Mouse (Mus musculus) forebrain, embryonic 11.5 days (tissue): Measurements from ENCODE around the gene Pawr. TPM values are rescaled to one million over a fixed set of nuclear protein-coding genes. Genes with fewer than 3 reads are reported as not detected.

Experiments
- ATAC-seq: fragments of 200-750 bp; cut with Nextera tagmentation; replicated peaks from 2 replicates; pipeline ENCODE4 v1.8.0; 2017; ENCODE audit warnings: moderate TSS enrichment; ENCODE audit not compliant: low FRiP score
- DNase-seq: peaks from one replicate; pipeline ENCODE4 v3.0.0-alpha.2; 2017; ENCODE audit warnings: low spot score
- H3K27ac ChIP-seq: fragments of 300-500 bp; sonication (generic); 2 replicates; pipeline ENCODE4 v1.5.1; 2014; ENCODE audit warnings: low read depth, low read length
- H3K27me3 ChIP-seq: fragments of 300-500 bp; sonication (generic); 2 replicates; pipeline ENCODE4 v1.6.1; 2014; ENCODE audit warnings: mild to moderate bottlenecking, low read length, mixed read lengths; ENCODE audit not compliant: control insufficient read depth, insufficient read depth
- H3K36me3 ChIP-seq: fragments of 300-500 bp; sonication (generic); 2 replicates; pipeline ENCODE4 v1.6.1; 2014; ENCODE audit warnings: mild to moderate bottlenecking, low read length, moderate library complexity, mixed read lengths; ENCODE audit not compliant: control insufficient read depth, insufficient read depth
- H3K4me1 ChIP-seq: fragments of 300-500 bp; sonication (generic); replicated peaks from 2 replicates; pipeline ENCODE4 v1.6.1; 2014; ENCODE audit warnings: low read length, mixed read lengths; ENCODE audit not compliant: control insufficient read depth, insufficient read depth
- H3K4me2 ChIP-seq: fragments of 300-500 bp; sonication (generic); 2 replicates; pipeline ENCODE4 v1.6.1; 2014; ENCODE audit warnings: low read depth, mild to moderate bottlenecking, low read length, moderate library complexity, mixed read lengths; ENCODE audit not compliant: severe bottlenecking
- H3K4me3 ChIP-seq: fragments of 300-500 bp; sonication (generic); 2 replicates; pipeline ENCODE4 v1.5.1; 2014; ENCODE audit warnings: low read depth, low read length
- H3K9ac ChIP-seq: fragments of 300-500 bp; sonication (generic); 2 replicates; pipeline ENCODE4 v1.6.1; 2014; ENCODE audit warnings: low read length
- H3K9me3 ChIP-seq: fragments of 300-500 bp; sonication (generic); 2 replicates; pipeline ENCODE4 v1.6.1; 2016; ENCODE audit warnings: low read length, mixed read lengths; ENCODE audit not compliant: control insufficient read depth
- WGBS: fragments of 180-500 bp; shearing (Covaris S2); extraction: QIAGEN DNeasy Blood & Tissue Kit; methylation state at CpG from one replicate; pipeline ENCODE4 v1.1.7; 2014; 5-methylcytosine and 5-hydroxymethylcytosine counted together
- polyA plus RNA-seq: library from polyadenylated mRNA; unstranded; fragments of >200 nt; fragmentation: Nextera tagmentation; extraction: Ambion mirVana; gene quantifications from 2 replicates; pipeline ENCODE4 v1.2.1, GENCODE M21; 2014

Gene Pawr
- polyA plus RNA-seq, result 18.3 and 20.5 TPM in 2 replicates

GRCm38 (mm10) chr10:108331784-108332561 is at the start of gene Pawr:
Pawr (plus strand) TSS chr10:108332121.
- H3K4me2 ChIP-seq, result peak within 1 kb of the TSS; percentile 82
- peak; percentile 95 for DNase-seq
- under 1% methylated on average over 73 of the region's 85 CpGs for WGBS
- H3K27me3 ChIP-seq, result peaks cover 7% of the 10 kb centered on the region; the same call in 1 of the 2 replicates
- no peaks in the 10 kb centered on the region for H3K9me3 ChIP-seq
- no peaks in the 10 kb centered on the region; the same call in 1 of the 2 replicates for H3K4me1 ChIP-seq
- peak; percentile 93 for ATAC-seq
- peak within 1 kb of the TSS; percentile 81 for H3K9ac ChIP-seq
- no peaks in the 10 kb centered on the region for H3K36me3 ChIP-seq
- H3K27ac ChIP-seq, result peak within 1 kb of the TSS; percentile 59; the same call in 1 of the 2 replicates
- peak within 1 kb of the TSS; percentile 80 for H3K4me3 ChIP-seq

DNA sequence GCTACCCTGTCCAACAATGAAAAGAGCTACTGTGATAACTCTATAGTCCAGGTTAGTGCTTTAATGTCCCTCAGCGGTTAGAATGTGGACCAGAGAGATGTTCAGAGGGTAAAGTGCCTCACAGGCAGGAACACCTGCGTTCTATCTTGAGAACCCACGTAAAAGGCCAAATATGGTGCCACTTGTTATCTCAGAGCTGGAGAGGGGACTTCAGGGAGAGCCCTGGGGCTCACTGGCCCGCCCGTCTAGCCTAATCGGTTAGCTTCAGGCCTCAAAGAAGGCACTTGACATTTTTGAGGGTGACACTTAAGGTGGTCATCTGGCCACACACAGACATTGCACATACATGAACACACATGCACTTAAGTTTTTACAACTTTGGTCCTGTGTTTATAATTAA is 49.6 kb upstream of the Pawr start:
- Histone ChIP-seq H3K4me1 (no peaks in the 10 kb centered on the region), H3K36me3 (no peaks in the 10 kb centered on the region; the same call in 1 of the 2 replicates), H3K27ac (no peak overlapping the region), H3K4me2 (no peak overlapping the region), H3K9ac (no peak overlapping the region), H3K4me3 (no peak overlapping the region), H3K27me3 (no peaks in the 10 kb centered on the region), H3K9me3 (no peaks in the 10 kb centered on the region)
- DNase-seq, result no peak
- WGBS, result 93% methylated on average over 6 of the region's 6 CpGs
- no peak for ATAC-seq

DNA sequence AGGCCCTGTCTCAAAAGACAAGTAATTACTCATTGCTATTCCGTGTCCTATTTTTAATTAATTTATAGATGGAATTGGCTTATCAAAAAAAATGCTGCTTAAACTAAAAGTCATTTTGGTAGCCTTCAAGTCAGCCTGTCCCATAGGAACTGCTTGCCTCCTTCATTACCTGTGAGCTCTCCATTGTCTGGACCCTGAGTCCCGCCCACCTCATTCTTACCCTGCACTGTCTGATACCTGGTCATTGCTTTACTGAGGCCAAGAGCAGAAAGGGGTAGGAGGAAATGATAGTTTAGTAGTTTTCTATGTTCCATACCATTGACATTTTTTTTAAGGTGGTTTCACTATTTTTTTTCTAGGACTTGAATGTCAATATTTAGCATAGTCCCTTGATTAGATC is 48.5 kb upstream of the Pawr start:
- H3K9ac ChIP-seq, result no peak overlapping the region
- no peak overlapping the region for H3K4me2 ChIP-seq
- no peaks in the 10 kb centered on the region; the same call in 1 of the 2 replicates for H3K36me3 ChIP-seq
- ATAC-seq, result no peak
- no peak overlapping the region for H3K4me3 ChIP-seq
- H3K27ac ChIP-seq, result no peak overlapping the region
- DNase-seq, result no peak
- WGBS, result 90% methylated on average over 2 of the region's 2 CpGs
- no peaks in the 10 kb centered on the region for H3K4me1 ChIP-seq
- H3K27me3 ChIP-seq, result no peaks in the 10 kb centered on the region
- H3K9me3 ChIP-seq, result no peaks in the 10 kb centered on the region

GRCm38 (mm10) chr10:108283837-108284236 is 48.1 kb upstream of the Pawr start:
- WGBS, result 96% methylated on average over 4 of the region's 4 CpGs
- no peak for ATAC-seq

DNA sequence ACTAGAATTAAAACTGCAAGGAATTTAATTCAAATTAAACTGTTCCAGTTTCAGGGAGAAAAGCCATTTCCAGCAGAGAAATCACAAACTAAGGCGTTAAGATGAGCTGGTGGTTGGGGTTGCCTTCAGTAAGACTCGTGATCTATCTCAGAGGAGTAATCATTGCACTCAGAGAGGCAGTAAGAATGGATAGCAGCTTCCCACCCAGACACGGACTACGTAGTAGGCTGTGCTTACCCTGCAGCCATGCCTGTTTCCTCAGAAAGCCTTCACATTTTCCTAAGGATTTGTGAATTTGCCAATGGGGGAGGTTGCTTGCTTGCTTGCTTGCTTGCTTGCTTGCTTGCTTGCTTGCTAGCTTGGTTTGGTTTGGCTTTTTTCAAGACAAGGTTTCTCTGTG is 47.5 kb upstream of the Pawr start:
- Histone ChIP-seq H3K9ac (no peak overlapping the region), H3K4me3 (no peak overlapping the region), H3K4me1 (no peaks in the 10 kb centered on the region), H3K4me2 (no peak overlapping the region), H3K27ac (no peak overlapping the region), H3K36me3 (no peaks in the 10 kb centered on the region; the same call in 1 of the 2 replicates), H3K9me3 (no peaks in the 10 kb centered on the region), H3K27me3 (no peaks in the 10 kb centered on the region)
- 94% methylated on average over 4 of the region's 4 CpGs for WGBS
- ATAC-seq, result no peak
- no peak for DNase-seq

More at GRCm38 (mm10) chr10:108283837-108284236, 48.1 kb upstream of the Pawr start:
- DNase-seq, result no peak
- Histone ChIP-seq H3K27ac (no peak overlapping the region), H3K9ac (no peak overlapping the region), H3K9me3 (no peaks in the 10 kb centered on the region), H3K4me2 (no peak overlapping the region), H3K27me3 (no peaks in the 10 kb centered on the region), H3K4me3 (no peak overlapping the region), H3K36me3 (no peaks in the 10 kb centered on the region; the same call in 1 of the 2 replicates), H3K4me1 (no peaks in the 10 kb centered on the region)

- no peaks in the 10 kb centered on the region for H3K27me3 ChIP-seq
- no peak overlapping the region for H3K9ac ChIP-seq
- ATAC-seq (no peak; the same call in 1 of the 2 replicates), DNase-seq (no peak)
- H3K4me3 ChIP-seq, result no peak overlapping the region
- H3K9me3 ChIP-seq, result no peaks in the 10 kb centered on the region
- H3K27ac ChIP-seq, result no peak overlapping the region
- H3K4me2 ChIP-seq, result no peak overlapping the region
- whole genome bisulfite sequencing, result 85% methylated on average over 5 of the region's 5 CpGs
- no peaks in the 10 kb centered on the region for H3K4me1 ChIP-seq
- H3K36me3 ChIP-seq, result no peaks in the 10 kb centered on the region; the same call in 1 of the 2 replicates
These were observed 46.9 kb upstream of the Pawr start for GRCm38 (mm10) chr10:108284977-108285376.

- 75% methylated on average over 11 of the region's 11 CpGs for WGBS
- no peak overlapping the region for H3K27ac ChIP-seq
- H3K4me1 ChIP-seq, result no peaks in the 10 kb centered on the region
- no peaks in the 10 kb centered on the region for H3K27me3 ChIP-seq
- H3K9me3 ChIP-seq, result no peaks in the 10 kb centered on the region
- no peak overlapping the region for H3K9ac ChIP-seq
- no peak overlapping the region for H3K4me3 ChIP-seq
- H3K4me2 ChIP-seq, result no peak overlapping the region
- no peak for DNase-seq
- no peaks in the 10 kb centered on the region for H3K36me3 ChIP-seq
- no peak for ATAC-seq
These were observed 45.1 kb upstream of the Pawr start for GRCm38 (mm10) chr10:108286658-108287437.

DNA sequence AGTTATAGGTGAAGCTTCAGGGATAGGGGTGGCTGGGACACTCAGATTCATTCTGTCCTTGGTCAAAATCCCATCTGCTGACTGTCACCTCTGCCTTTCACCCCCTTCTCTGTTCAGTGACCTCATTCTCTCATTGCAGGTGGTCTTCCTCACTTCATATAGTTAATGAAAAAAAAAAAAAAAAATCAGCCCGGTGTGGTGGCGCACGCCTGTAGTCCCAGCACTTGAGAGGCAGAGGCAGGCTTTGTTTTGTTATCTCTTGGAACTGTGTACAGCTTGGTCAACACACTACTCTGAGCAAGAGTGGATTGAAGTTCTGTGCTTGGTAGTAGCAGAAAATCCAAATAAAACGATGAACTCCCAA is 44.5 kb upstream of the Pawr start:
- H3K4me3 ChIP-seq, result no peak overlapping the region
- WGBS, result 86% methylated on average over 4 of the region's 4 CpGs
- no peak overlapping the region for H3K4me2 ChIP-seq
- H3K9me3 ChIP-seq, result no peaks in the 10 kb centered on the region
- no peak overlapping the region for H3K27ac ChIP-seq
- no peaks in the 10 kb centered on the region for H3K27me3 ChIP-seq
- no peak overlapping the region for H3K9ac ChIP-seq
- H3K4me1 ChIP-seq, result no peaks in the 10 kb centered on the region
- DNase-seq (no peak), ATAC-seq (no peak)
- H3K36me3 ChIP-seq, result no peaks in the 10 kb centered on the region
